Comparison of ENCODE assay signal across 15 mouse cellular contexts in the genomic region with DNA sequence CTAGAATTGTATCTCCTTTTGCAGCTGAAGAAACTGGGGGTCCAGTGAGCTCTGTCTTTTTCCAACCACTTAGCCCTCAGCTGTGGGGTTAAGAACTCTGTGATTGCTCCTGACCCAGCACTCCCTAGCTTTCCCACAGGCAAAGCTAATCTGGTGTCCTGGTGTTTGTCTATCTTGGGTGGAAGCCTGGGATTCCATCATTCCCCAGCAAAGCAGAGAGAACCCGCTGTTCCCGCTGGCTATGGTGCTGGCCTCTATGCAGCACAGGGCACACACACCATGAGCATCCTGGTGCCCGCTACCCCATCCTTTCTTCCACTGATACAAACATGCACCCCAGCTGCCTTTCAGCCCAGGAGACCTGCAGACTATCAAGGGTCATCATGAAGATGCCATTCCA. TPM values are rescaled to one million over a fixed set of nuclear protein-coding genes. Genes with fewer than 3 reads are reported as not detected.
"Had no signal": no experiment of that assay in that cellular context is flagged by ENCODE, and none has a peak within 500 bp of the region (broad histone marks: within the 10 kb centered on the region; RNA-seq: fewer than 3 reads in every experiment).

No protein-coding gene starts in this region.

- H3K27me3 ChIP-seq: limb, embryonic 12.5 days; limb, embryonic 15.5 days; midbrain, embryonic 15.5 days had no signal

- H3K4me3 ChIP-seq: limb, embryonic 12.5 days; limb, embryonic 15.5 days; midbrain, embryonic 12.5 days; midbrain, embryonic 15.5 days had no signal

- H3K27ac ChIP-seq: kidney, postnatal 0 days; limb, embryonic 12.5 days; limb, embryonic 15.5 days; liver, embryonic 14.5 days; macrophage; midbrain, embryonic 12.5 days; midbrain, embryonic 15.5 days had no signal

- H3K36me3 ChIP-seq: limb, embryonic 12.5 days; limb, embryonic 15.5 days; midbrain, embryonic 12.5 days; midbrain, embryonic 15.5 days had no signal

- H3K4me2 ChIP-seq: limb, embryonic 12.5 days; limb, embryonic 15.5 days; liver, embryonic 11.5 days; lung, embryonic 14.5 days; midbrain, embryonic 12.5 days; midbrain, embryonic 15.5 days had no signal

- ATAC-seq: liver, postnatal 0 days; lung, postnatal 0 days; midbrain, embryonic 15.5 days had no signal

- H3K9ac ChIP-seq: limb, embryonic 12.5 days; limb, embryonic 15.5 days; liver, embryonic 14.5 days; liver, postnatal 0 days; lung, embryonic 14.5 days; midbrain, embryonic 12.5 days; midbrain, embryonic 15.5 days had no signal

- H3K9me3 ChIP-seq: limb, embryonic 12.5 days; limb, embryonic 15.5 days; midbrain, embryonic 12.5 days; midbrain, embryonic 15.5 days had no signal

- DNase-seq: kidney, postnatal 36 days; left cerebral cortex, postnatal 4 days; liver, postnatal 0 days; lung, embryonic 14.5 days; thymus, adult 18-20 months; thymus, postnatal 36 days had no signal

RNA-seq across cellular contexts. Expression of a gene that starts 42.3 kb away (rescaled TPM):
- polyA plus RNA-seq: macrophage had no signal
